Mouse (Mus musculus) layer of hippocampus, adult 9-10 months (tissue): ENCODE measurements around the gene Usp39.

Experiments
- DNase-seq: peaks from one replicate; pipeline ENCODE4 v3.0.0; 2022; ENCODE audit warnings: low spot score

Gene Usp39

DNA sequence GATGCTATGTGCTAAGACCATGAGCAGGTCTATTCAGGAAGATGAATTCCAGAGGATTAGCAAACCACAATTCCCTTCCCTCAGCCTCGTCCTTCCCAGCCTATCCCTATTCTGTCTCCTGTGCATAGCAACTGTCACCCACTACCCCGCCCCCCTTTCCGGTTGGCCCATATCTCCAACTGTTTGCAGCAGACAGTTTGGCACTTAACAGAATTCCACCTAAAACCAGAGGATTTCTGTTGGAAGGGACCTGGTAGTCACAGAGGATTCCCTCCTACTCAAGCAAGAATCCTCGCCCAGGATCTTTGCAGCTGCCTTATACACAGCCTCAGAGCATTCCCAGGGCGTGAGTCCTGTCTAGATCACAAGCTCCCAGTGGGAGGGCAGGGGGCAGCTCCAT, 26.2 kb upstream of the Usp39 start:
- no peak for DNase-seq

DNA sequence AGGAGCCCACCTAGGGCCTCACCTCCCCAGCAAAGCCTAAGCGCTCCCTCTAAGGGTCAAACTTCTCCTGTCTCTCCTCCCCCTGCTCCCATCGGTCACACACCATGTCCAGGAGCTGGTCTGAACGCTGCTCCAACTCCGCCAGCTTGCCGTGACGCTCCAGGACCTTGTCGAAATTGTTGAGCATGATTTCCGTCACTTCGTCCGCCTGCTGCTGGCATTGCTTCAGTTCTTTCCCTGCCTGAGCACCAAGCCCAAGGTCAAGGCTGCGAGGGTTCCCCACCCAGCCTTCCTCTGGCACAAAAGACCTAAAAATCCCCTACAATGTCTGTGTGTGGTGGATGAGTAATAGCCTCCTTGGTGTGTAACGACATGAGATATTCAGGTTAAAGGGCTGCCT, 25.1 kb upstream of the Usp39 start:
- no peak for DNase-seq

DNA sequence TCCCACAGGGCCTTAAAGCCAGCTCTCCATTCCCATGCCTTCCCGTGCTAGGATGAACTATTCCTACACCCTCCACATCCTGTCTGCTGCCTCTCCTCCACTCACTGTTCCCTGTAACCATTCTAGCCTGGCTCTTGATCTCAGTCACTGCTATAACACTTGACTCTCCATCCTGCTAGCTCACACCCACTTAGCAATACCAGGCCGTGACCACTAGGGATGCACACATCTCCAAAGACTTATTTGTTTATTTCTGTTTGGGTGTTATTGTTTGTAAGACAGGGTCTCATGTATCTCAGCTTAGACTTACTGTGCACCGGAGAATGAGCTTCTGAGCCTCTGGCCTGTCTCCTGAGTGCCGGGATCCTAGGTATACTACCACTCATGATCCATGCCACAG, 24.6 kb upstream of the Usp39 start:
- DNase-seq, result no peak

DNA sequence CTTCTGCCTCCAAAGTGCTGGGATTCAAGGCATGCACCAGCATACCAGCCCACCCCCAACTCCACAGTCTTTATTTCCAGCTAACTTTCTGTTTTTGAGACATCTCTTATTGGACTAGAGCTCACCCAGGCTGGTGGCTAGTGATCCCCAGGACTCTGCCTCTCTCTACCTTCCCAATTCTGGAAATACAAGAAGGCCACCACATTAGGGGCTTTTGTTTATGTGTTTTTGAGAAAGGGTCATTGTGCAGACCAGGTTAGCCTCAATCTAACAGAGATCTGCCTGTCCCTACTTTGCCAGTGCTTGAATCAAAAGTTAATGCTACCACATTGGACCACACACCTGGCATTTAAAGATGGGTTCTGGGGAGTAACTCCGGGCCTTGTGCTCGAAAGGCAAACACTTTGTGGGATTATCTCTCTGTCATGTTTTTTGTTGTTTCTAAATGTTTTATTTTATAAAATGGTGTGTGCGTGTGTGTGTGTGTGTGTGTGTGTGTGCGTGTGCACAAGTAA, 22.5 kb upstream of the Usp39 start:
- DNase-seq, result no peak

DNA sequence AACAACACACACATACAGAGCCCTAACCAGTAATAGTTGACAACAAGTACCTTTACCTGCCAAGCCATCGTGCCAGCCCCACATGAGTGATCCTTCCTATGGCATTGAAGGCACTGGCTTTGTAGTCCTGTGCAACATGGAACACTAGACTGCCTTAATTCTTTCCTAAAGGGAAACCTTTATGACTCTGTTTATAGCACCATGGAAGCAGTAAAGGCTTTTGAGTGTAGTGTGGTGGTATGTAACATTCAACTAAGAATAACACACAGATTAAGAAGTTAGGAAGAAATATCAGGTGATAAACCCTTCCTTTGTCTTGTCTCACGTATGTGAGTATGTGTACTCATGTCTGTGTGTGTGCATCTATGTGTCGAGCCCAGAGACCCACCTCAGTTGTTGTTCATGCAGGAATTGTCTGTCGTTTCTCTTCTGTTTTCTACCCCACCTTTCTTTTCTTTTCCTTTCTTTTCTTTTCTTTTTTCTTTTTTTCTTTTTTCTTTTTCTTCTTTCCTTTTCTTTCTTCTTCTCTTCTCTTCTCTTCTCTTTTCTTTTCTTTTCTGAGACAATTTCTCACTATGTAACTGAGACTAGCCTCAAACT, 22.0 kb upstream of the Usp39 start, which contains the start of gene Rnf181:
TSS of gene Rnf181 (minus strand) at position 113 of the 600 bp plus-strand sequence.
- DNase-seq, result no peak

DNA sequence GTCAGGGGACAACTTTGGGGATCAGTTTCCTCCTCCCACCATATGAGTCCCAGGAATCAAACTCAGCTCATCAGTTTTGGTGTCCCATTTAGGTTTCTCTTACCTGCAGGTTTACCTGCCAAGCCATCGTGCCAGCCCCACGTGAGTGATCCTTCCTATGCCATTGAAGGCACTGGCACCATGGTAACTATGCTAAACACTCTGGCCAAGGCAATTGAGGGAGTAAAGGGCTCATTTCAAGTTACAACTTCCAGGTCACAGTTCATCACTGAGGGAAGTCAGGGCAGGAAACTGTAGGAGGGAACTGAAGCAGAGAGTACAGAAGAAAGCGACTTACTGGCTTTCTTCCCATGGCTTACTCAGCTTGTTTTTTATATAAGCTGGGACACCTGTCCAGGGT, 21.3 kb upstream of the Usp39 start:
- no peak for DNase-seq

DNA sequence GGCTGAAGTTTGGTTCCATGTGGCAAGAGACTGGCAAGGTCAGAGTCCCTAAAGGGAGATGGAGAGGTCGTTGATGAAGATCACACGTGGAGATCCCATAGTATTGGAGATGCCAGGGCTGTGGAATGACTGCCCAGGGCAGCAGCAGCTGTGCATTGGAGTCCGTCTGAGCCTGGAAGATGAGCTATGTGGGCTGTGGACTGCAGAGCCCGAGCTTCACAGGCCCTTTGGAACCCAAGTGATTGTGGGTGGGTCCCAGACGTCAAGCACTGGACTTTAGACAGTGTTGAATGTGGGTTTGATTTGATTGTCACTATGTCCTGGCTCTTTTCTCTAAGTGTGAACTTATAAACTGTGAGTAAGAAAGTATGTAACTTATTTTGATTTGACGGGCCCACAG, 20.0 kb upstream of the Usp39 start:
- DNase-seq, result no peak

DNA sequence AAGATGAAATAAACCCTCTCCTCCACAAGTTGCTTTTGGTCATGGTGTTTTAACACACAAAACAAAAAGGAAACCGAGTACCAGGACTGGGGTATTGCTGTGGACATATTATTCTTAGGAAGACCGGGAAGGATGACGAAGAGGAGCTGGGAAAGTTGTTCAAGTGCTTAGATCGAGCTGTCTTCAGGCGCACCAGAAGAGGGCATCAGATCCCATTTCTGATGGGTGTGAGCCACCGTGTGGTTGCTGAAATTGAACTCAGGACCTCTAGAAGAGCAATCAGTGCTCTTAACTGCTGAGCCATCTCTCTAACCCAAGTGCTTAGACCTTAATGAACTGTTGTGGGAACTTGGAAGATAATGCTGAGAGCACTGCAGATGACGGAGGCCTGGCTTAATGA, 19.0 kb upstream of the Usp39 start:
- DNase-seq, result no peak

DNA sequence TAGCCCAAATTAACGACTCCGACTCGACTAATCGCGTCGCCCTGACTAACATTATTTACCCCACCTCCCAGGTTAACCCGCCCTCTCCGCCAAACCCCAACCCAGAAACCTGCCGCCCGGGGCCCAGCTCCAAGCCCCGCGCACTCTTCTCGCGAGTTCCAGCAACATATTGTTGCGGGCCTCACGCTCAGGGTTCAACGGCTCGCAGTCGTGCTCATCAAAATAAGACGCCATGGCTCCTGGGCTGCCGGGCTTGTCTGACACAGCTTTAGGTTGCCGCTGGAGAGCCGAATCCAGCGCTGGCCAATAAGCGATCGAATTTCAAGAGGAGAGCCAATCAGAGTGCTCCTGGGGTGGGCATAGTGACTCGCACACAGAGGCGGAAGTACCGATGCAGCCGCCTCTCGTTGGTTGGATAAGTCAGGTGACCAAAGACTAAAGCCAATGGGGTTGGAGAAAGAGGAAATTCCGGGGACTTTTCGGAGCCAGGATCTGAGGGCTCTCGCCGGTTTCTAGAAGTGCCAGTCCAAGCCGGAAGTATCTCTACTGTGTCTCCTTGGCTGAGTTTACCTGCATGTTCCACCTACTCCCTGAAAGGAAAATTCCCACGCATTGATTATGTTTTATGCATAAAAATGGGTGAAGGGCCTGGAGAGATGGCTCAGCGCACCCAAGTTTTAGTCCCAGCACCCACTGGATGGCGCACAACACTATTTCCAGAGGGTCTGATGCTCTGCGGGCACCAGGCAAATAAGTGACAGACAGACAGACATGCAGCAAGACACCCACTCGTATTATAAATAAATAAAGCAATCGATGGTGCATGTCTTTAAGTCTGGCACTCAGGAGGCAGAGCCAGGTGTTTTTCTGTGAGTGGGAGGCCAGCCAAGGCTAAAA, 17.4 kb upstream of the Usp39 start:
- DNase-seq, result peak; percentile 96

DNA sequence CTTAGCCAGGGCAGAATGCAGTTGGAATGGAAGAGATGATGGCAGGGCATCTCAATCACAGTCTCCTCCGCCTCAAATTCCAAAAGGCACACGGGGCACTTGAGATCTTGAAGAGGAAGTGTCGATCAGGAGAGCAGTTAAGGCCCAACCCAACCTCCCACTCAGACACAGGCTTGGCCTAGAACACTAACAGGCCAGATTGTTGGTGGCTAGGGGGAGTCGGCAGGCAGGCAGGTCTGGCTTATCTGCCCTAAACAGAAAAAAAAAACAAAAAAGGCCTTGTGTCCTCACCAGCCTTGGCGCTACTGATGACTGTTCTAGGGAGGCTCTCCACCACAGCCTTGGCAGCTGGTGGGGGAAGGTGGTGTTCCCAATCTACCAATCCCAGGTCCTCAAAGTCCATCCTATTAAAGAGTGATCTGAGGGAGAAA, 16.2 kb upstream of the Usp39 start:
- no peak for DNase-seq

DNA sequence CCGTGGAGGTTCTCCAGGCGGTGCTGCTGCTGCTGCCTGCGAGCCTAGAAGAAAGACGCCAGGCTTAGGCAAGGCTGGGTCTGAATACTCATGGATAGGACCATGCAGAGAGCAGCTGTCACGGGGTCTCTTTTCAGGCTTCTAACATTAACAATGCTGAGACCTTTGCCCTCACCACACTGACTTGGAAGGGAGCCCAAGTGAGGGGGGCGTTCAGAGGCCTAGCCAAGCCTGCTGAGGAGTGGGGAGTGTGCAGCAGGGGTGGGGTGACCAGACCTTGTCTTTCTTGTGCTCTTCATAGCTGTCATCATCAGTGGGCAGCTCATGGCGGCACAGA, 15.6 kb upstream of the Usp39 start:
- no peak for DNase-seq

DNA sequence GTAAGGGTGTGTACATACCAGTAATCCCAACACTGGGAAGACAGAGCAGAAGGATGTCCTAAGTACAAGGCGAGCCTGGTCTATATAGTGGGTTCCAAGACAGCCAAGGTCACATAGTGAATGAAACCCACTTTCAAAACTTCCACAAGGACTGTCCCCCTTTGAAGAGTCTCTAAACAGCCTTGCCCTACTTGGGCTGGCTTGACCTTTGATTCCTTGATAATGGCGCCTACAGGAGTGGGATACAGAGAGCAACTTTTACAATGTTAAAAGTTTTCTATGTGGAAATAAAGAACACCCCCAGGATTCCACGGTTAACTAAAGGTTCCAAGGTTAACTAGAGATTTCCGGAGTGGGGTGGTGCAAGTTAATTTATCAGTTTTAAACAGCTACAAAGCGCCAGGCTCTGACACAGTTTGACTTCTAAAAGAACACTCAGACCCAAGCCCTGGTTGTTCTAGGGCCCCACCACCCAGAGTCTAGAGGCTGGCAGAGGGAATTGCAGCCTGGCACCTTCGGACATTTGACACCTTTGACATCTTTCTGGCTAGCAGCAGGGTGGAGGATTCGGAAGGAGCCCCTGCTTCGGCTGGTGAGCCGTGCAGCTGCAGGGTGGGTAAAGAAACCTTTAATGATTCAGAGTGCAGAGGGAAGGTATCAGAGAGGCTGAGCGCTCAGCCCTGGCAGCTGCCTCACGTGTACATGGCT, 15.1 kb upstream of the Usp39 start:
- no peak for DNase-seq

DNA sequence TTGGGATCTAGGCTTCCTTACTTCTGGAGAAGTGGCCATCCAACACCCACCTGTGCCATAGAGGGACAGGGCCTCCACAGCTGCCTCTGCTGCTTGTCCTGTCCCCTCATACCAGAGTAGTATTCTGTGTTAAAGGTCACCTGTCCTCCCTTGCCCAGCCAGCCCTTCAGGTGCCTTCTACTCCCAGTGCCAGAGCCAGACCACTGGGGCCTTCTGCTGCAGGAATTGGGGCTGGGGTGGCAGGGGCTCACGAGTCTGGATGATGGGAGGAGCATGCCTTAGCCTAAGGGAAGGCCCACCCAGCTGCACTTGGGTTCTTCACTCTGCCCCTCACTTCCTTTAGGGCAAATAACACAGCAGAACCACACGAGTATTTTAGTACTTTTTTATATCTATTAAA, 14.4 kb upstream of the Usp39 start:
- no peak for DNase-seq

DNA sequence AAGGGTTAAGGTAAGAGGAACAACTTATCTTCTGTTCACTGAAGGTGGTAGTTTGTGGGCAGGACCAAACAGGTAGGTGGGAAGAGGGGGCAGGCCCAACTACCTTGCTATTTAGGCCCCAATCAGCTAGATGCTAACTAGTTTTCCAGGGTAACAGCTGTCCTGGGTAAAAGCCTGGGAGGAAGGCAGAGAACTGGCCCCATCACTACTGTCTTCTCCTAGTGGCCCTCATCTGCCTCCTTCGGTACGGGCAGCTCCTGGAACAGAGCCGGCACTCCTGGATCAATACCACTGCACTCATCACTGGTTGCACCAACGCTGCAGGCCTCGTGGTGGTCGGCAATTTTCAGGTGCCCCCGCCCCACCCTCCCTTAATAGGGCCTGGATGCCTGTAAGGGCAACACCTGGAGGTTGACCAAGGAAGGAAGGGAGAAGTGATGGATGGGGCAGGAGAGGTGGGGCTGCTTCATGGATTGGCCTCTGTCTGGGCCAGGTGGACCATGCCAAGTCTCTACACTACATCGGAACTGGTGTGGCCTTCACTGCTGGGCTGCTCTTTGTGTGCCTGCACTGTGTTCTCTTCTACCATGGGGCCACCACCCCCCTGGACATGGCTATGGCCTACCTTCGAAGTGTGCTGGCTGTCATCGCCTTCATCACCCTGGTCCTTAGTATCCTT, 13.2 kb upstream of the Usp39 start:
- DNase-seq, result no peak

DNA sequence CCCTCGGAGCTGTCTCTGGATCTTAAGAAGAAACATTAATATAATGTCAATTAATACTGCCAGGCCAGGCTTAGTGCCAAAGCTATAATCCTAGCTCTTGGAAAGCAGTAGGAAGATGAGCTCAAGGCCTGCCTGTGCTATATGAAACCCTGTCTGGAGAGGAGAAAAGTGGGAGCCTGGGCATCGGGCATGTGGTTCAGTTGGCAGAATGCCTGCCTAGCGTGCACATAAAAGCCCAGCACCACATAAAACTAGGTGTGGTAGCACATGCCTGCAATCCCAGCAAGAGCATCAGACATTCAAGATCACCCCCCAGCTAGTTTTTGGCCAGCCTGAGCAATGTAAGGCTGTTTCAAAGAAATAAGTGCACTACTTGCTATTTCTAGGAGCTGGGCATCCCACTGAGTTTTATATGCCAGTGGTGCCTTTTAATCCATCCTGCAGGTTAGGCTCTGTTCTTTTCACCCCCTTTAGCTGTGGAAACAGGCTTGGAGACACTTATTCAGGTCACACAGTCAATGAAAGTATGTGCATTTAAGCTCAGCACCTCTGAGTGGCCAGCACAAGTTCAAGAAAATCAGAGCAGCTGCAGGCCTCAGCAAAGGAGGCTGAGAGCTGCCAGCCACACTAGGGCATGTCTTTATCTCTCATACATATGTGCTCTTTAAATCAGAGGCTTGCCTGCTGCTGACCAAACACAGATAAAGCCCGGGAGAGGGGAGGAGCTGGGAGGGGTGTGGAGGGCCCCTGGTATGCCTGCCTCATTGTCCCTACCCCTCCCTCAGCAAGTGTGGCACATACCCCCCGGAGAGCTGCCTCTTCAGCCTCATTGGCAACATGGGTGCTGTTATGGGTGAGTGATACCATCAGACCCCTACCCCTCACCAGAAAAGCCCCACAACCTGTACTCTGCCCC, 12.4 kb upstream of the Usp39 start:
- DNase-seq, result no peak

DNA sequence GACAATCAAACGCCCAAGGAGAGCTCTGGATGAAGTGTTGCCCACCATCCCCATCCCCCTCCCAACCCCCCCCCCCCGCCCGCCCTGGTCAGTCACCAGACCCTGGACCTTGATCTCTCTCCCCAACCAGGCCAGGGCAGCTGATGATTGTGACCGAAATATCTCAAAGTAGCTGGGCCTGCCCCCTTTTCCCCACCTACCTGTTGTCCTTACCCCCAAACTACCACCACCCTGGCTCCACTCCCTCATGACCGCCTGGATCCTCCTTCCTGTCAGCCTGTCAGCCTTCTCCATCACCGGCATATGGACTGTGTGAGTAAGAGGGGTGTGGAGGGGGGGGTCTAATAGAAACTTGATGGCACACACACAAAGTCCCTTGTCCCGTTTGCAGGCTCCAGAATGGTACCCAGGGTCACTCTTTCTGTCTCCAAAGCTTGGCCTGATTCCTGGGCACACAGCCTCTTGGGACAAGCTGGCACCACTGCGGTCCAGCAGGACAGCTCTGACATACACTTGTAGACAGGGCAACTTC, 11.1 kb upstream of the Usp39 start:
- DNase-seq, result no peak

DNA sequence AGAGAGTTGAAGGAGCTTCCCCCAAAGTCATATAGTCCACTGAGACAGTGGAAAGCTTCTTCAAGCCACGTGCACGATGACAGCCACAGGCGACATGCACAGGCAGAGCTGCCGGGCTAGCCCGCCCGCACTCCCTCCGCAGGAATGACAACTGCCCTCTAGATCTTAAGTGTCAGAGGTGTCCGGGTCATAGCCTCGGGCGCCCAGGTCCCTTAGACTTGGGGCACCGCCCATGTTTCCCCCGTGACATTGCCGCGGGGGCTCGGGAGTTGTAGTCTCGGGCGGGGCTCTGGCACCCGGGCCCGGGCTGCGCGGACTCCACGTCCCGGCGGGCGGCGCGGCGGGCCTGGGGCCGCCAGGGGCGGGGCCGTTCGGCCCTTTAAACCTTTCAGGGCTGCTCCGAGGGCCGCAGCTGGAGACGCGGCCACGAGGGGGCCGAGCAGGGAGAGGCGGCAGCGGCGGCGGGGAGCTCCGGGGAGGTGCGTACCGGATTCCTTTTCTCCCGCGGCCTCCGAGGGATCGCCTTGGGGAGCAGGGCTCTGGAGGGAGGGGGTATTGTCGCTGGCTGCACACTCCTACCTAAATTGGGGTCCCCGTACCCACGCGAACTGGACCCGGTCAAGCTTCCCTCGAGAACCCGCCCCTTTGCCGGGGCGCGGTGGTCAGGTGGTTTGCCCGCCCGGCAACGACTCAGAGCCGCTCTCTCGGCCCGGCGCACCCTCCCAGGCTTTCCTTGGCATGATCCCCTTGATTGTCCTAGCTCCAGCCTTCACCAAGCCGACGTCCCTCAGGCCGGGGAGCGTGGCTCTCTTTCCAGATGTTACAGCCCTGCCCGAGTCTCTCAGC, 10.3 kb upstream of the Usp39 start, which contains the start of gene Tmem150a:
TSS of gene Tmem150a (plus strand) at position 382 of the 846 bp plus-strand sequence.
- DNase-seq, result no peak

DNA sequence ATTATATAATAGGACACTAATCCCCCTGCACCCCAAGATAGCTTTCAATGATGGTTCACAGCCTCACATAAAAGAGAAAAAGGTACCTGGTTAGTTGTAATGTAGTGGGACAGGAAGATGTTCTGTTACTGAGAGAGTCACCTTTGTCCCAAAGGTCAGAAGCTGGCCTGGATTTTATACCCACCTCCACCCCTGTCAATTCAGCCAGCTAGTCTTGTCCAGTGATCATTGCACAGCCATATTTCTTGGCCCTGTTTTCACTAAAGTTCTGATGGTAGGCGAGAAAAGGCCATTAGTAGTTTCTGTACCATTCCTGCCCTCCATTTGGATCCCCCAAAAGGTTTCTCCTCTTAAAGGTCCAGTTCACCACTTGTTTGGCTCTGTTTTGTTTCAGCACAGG, 9.0 kb upstream of the Usp39 start:
- DNase-seq, result no peak

DNA sequence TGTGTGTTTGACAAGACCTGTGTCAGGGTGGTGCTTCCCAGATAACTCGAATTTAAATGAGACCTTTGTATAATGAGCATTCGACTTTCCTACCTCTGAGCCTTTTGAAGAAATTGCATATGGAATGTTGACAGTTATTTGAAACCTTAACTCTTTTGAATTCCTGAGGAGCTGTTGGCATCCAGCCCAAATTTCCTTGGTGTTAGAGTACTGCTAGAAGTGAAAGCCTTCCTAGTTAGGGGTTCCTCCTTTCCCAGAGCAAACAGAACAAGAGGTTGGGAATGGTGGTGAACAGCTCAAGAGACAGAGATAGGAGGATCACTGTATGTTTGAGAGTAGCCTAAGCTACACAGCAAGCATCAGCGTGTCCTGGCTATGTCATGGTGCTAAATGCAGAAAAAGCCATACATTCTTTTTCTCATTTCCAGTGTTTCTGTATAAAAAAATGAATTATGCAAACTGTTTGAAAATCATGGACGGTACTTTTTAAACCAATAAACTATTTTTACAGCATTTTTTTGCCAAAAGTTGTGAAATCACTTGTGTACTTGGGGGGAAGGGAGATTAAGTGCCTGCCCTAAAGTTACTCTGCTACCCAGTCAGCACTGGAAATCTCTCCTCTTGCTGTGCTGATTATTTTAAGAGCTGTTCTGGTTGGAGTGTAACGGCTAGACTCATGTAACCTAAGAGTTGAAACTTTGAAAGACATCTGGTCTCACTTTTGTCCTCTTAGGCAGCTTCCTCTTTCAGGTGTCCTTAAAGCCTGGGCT, 7.8 kb upstream of the Usp39 start:
- no peak for DNase-seq
